Mouse (Mus musculus) heart, adult 18-20 months (tissue): ENCODE data around the gene Ceacam12. TPM values are rescaled to one million over a fixed set of nuclear protein-coding genes. Genes with fewer than 3 reads are reported as not detected.
"Not testable (repeated sequence)": the region's sequence is repeated elsewhere in the genome, so short reads cannot be mapped to it uniquely, and the experiment has no call there.

ENCODE experiments used
- DNase-seq, 2 experiments: peaks; one replicate each; pipeline ENCODE4 v3.0.0; 2021 to 2022; ENCODE audit warnings: mixed read lengths in 1 of 2
- long read RNA-seq, 2 experiments: library from polyadenylated mRNA; stranded (forward); transcript quantifications; one replicate each; pipeline ENCODE4 v2.0.0; 2021
- microRNA-seq, 2 experiments: library from miRNA; unstranded; fragments of <30 nt; microRNA quantifications; one replicate each; pipeline ENCODE4 v1.2.0; 2022
- total RNA-seq, 2 experiments: library from RNA; stranded (reverse); gene quantifications; 2 replicates each; pipeline ENCODE4 v1.2.3; 2021

Gene Ceacam12
- not detected for total RNA-seq
- long read RNA-seq, experiment 1: 0 reads
- long read RNA-seq, experiment 2: 0 reads

- no peak for DNase-seq
These were observed at the start of gene Ceacam12 for GRCm38 (mm10) chr7:18065629-18066028. TSS of gene Ceacam12 (plus strand) at chr7:18065929.

DNA sequence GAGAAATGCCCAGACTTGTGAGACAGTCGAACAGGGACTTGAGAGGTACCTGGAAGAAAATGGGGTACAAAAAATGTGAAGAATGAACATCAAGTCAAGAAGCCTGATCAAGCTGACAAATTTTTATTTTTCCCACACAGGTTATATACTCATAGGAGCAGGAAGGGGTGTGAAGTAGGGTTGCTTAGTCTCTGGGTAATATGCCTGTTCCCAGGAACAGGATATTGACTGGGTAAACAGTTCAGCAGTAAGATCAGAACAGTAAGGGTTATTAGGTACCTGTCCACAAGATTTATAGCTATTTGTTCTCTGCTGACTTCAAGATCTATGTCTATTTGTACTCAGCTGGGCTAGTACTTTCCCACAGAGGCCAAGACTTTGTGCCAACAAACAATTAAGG is 8.1 kb downstream of the Ceacam12 start:
- not testable (repeated sequence) for DNase-seq

DNA sequence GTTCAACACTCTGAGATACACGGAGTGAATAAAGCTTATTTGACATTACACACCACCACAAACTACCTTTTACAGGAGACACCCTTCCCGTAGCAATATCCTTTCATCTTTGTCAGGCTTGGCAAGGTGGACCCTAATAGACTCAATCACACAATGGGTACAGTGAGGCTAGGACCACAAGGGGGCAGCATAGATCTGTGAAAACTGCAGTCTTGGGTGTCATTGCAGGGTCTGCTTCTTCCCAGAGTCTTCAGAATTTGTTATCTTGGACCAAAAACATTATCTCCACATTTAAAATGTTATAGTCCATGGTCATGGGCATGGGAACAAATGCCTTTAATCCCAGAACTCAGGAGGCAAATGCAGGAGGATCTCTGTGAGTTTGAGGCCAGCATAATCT is 35.1 kb downstream of the Ceacam12 start:
- DNase-seq: no peak

Small RNA genes lying within 50 kb of the gene (microRNA-seq; reads per million reads assigned to microRNA genes)
- 0 reads per million in 2 experiments for gene Gm22414

Other genes with a start within 250 kb of the Ceacam12 start
- gene Gm5155, start 194.2 kb upstream of the Ceacam12 start, total RNA-seq: not detected
- gene Ceacam11, start 93.8 kb upstream of the Ceacam12 start, total RNA-seq: not detected
- not detected for gene Ceacam13, start 56.0 kb upstream of the Ceacam12 start, total RNA-seq
- not detected for gene Igfl3, start 110.6 kb downstream of the Ceacam12 start, total RNA-seq
- gene Mill1, start 179.4 kb downstream of the Ceacam12 start, total RNA-seq: not detected